In the genomic region with DNA sequence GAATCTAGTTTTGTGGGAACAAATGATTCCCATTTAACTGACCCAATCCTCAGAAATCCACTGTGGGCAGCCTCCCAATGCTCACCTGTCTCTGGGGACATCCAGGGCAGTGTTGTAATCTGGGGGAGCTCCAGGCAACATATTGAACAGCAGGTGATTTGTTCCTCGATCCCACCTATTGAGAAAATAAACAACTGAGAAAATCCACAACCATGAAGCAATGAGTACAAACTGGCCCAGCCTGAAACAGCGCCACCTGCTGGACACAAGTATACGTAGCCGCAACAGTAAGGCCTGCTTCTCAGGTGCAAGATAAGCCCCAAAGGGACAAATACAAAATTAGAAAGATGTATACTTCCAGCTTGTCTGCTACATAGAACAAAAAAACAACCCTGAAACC, we compare ENCODE assay signal across 9 mouse cellular contexts. TPM values are rescaled to one million over a fixed set of nuclear protein-coding genes. Genes with fewer than 3 reads are reported as not detected.
DNase-seq lines count a peak whose midpoint lies in the region; ATAC-seq and TF ChIP-seq lines count a peak whose summit lies in the region.
"Had no signal": no experiment of that assay in that cellular context is flagged by ENCODE, and none has a peak within 500 bp of the region (broad histone marks: within the 10 kb centered on the region; RNA-seq: fewer than 3 reads in every experiment).

No protein-coding gene starts in this region.

- 33% methylated on average over 4 of the region's 4 CpGs for WGBS in lung, postnatal 0 days

- peak; percentile 70 for DNase-seq in gastrocnemius, adult 2 months
- DNase-seq in gastrocnemius, postnatal 25 days = no peak
- DNase-seq in right cerebral cortex, adult 18-20 months = peak; percentile 43
- DNase-seq in right cerebral cortex, postnatal 25 days = no peak
- DNase-seq in cerebellum, adult 11-12 months = peak; percentile 58
- DNase-seq in lung, postnatal 0 days (ENCODE audit: low spot score) = peak; percentile 71
- DNase-seq in spleen, postnatal 4 days (ENCODE audit: low spot score in 2 of 2) = peak; percentile 53 to 89

- H3K27me3 ChIP-seq in lung, postnatal 0 days (replicated peaks; ENCODE audit: insufficient read depth, low read length) = no peaks in the 10 kb centered on the region
- H3K27me3 ChIP-seq: limb, embryonic 12.5 days had no signal

- H3K4me3 ChIP-seq in gastrocnemius, adult 2 months = no peak overlapping the region
- H3K4me3 ChIP-seq in lung, postnatal 0 days (ENCODE audit: low read depth, low read length) = no peak overlapping the region
- H3K4me3 ChIP-seq: limb, embryonic 12.5 days had no signal

- ATAC-seq in granulocyte monocyte progenitor cell, adult 5-6 weeks (replicated peaks; ENCODE audit: poor library complexity, severe bottlenecking) = peak; percentile 75
- no peak for ATAC-seq in lung, postnatal 0 days

- H3K4me1 ChIP-seq in lung, postnatal 0 days (ENCODE audit: insufficient read depth, low read depth, low read length) = no peaks in the 10 kb centered on the region
- H3K4me1 ChIP-seq: limb, embryonic 12.5 days had no signal

- H3K4me2 ChIP-seq in lung, postnatal 0 days (replicated peaks; ENCODE audit: low read depth, low read length) = no peak overlapping the region
- H3K4me2 ChIP-seq: limb, embryonic 12.5 days had no signal

- intact Hi-C loops in gastrocnemius, adult 2 months (cut with DNase I) = loop anchor here (10.0 kb wide), 1 partner anchor 337 kb away; no protein-coding TSS in a partner anchor

- peaks cover 32% of the 10 kb centered on the region for H3K36me3 ChIP-seq in lung, postnatal 0 days (ENCODE audit: insufficient read depth, low read length)

- peak; percentile 94 for TF ChIP-seq CTCF in gastrocnemius, adult 2 months (IDR thresholded peaks at IDR 0.05)
- TF ChIP-seq CTCF in lung, postnatal 0 days (IDR thresholded peaks at IDR 0.05) = peak; percentile 91

- H3K9me3 ChIP-seq in lung, postnatal 0 days (ENCODE audit: low read length) = no peaks in the 10 kb centered on the region
- H3K9me3 ChIP-seq: limb, embryonic 12.5 days had no signal

- no peak overlapping the region for H3K9ac ChIP-seq in lung, postnatal 0 days (replicated peaks; ENCODE audit: low read depth)
- H3K9ac ChIP-seq: limb, embryonic 12.5 days had no signal

- no peak for TF ChIP-seq EP300 in lung, postnatal 0 days (IDR thresholded peaks at IDR 0.05)

- peak overlapping the region; percentile 80 for H3K27ac ChIP-seq in gastrocnemius, adult 2 months
- H3K27ac ChIP-seq in lung, postnatal 0 days (ENCODE audit: low read length) = no peak overlapping the region
- H3K27ac ChIP-seq: limb, embryonic 12.5 days had no signal

RNA-seq across cellular contexts. Expression of gene Ext2, which starts 10.6 kb away (rescaled TPM):
- 10 to 100 TPM; 39.6 to 41.5 TPM for total RNA-seq in gastrocnemius, adult 2 months (2021)
- total RNA-seq in gastrocnemius, postnatal 25 days (2021) = 10 to 100 TPM; 30.7 to 34.6 TPM
- total RNA-seq in granulocyte monocyte progenitor cell, adult 5-6 weeks (2014; fragmentation: Nextera tagmentation) = 35.6 and 40.9 TPM in 2 replicates
- 26.2 and 38.6 TPM in 2 replicates for total RNA-seq in granulocyte monocyte progenitor cell, adult 5-6 weeks (2017)
- polyA plus RNA-seq in lung, postnatal 0 days (2015; fragmentation: Nextera tagmentation; extraction: Ambion mirVana) = 69.6 and 76.6 TPM in 2 replicates

RNA-seq across cellular contexts. Expression of gene Accs, which starts 37.9 kb away (rescaled TPM):
- total RNA-seq in gastrocnemius, adult 2 months (2021) = 1 to 10 TPM; 1.7 to 2.2 TPM
- total RNA-seq in gastrocnemius, postnatal 25 days (2021) = 1 to 10 TPM; 2.3 to 4.1 TPM
- total RNA-seq in granulocyte monocyte progenitor cell, adult 5-6 weeks (2014; fragmentation: Nextera tagmentation) = 30.8 and 40.3 TPM in 2 replicates
- total RNA-seq in granulocyte monocyte progenitor cell, adult 5-6 weeks (2017) = 16.1 and 21.2 TPM in 2 replicates
- polyA plus RNA-seq in lung, postnatal 0 days (2015; fragmentation: Nextera tagmentation; extraction: Ambion mirVana) = 5.7 and 6.0 TPM in 2 replicates

RNA-seq across cellular contexts. Expression of gene Accsl, which starts 57.1 kb away (rescaled TPM):
- not detected for total RNA-seq in gastrocnemius, adult 2 months (2021)
- total RNA-seq in gastrocnemius, postnatal 25 days (2021) = not detected
- not detected in 2 replicates for total RNA-seq in granulocyte monocyte progenitor cell, adult 5-6 weeks (2014; fragmentation: Nextera tagmentation)
- not detected in 2 replicates for total RNA-seq in granulocyte monocyte progenitor cell, adult 5-6 weeks (2017)
- polyA plus RNA-seq in lung, postnatal 0 days (2015; fragmentation: Nextera tagmentation; extraction: Ambion mirVana) = not detected in 2 replicates
- polyA plus RNA-seq: limb, embryonic 12.5 days had no signal

Comparison
In these comparisons a context has a peak if more than half of its experiments do, and no peak if none do; other contexts are left out.
1. DNase-seq: peak in gastrocnemius, adult 2 months (single experiment), right cerebral cortex, adult 18-20 months (single experiment), cerebellum, adult 11-12 months (single experiment), lung, postnatal 0 days (single experiment) and spleen, postnatal 4 days (2 of 2); none in gastrocnemius, postnatal 25 days (single experiment) and right cerebral cortex, postnatal 25 days (single experiment).